Mouse (Mus musculus) fibroblast of lung, adult 2 months (primary cell): Measurements from ENCODE around the gene Zbtb18.

Source experiments
- DNase-seq: peaks from one replicate; pipeline ENCODE4 v3.0.0-alpha.2; 2011; ENCODE audit warnings: low read depth

Zbtb18 gene

GRCm38 (mm10) chr1:177483612-177484011 is 41.5 kb downstream of the Zbtb18 start:
- no peak for DNase-seq

DNA sequence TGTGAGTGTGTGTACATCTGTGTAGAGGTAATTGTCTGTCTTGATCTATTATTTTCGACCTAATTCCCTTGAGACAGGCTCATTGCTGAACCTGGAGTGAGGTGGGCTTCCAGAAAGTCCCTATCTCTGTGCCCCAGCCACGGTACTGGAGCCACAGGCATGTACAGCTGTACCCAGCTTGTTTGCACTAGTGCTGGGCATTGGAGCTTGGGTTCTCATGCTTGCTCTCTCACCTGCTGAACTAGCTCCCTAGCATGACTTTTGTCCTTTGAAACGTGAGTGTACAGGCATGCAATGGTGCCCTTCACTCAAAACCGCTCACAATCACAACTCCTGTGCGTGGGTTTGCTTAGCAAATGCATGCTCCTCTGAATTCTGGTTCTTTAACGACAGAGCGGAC is 42.1 kb downstream of the Zbtb18 start:
- no peak for DNase-seq

GRCm38 (mm10) chr1:177484680-177485079 is 42.5 kb downstream of the Zbtb18 start:
- no peak for DNase-seq

DNA sequence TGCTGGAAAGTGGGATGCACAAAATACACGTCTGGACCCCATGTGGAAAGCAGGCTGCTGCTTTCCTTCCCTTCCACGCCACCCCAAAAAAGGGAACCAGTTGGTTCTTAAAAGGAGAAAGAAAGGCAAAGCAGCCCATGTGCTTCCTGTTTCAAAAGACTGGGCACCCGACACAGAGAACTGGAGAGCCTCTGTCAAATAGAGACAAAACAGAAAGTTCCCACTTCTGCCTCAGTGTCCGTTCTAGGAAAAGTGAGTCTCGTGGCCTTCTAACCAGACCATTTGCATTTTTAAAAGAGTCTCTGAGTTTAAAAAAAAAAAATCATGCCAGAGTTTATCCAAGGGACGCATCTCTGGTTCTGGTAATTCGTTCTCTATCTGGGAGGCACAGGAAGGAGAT is 47.7 kb downstream of the Zbtb18 start:
- DNase-seq: no peak

- no peak for DNase-seq
Observed at GRCm38 (mm10) chr1:177490808-177491207, 48.7 kb downstream of the Zbtb18 start.

- no peak for DNase-seq
Observed at GRCm38 (mm10) chr1:177491280-177491679, 49.1 kb downstream of the Zbtb18 start.

DNA sequence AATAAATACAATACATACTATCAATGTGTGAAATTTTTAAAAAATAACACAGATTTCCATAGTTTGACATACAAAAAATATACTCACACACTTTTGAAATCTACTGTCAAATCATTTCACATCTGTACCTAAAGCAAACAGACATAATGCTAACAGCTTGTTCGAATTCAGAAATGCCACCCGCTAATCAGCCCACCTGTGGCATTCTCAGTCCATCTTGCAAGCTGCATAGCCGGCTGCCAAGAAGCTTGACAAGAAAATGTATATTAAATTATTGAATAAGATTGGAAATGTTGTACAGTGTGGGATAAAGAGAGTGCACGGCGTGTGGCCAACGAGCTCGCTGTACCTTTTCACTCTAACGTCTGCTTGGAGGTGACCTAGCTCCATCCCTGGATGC is 52.2 kb downstream of the Zbtb18 start:
- DNase-seq: no peak

GRCm38 (mm10) chr1:177494913-177495542 is 52.9 kb downstream of the Zbtb18 start:
- no peak for DNase-seq
